Mouse (Mus musculus): ENCODE measurements at regions not wholly inside any gene's neighbourhood (a gene's known extent, or its start where the extent isn't known, plus 50 kb on each side); places are given as distances from the start of the nearest gene placed in this dataset.

DNA sequence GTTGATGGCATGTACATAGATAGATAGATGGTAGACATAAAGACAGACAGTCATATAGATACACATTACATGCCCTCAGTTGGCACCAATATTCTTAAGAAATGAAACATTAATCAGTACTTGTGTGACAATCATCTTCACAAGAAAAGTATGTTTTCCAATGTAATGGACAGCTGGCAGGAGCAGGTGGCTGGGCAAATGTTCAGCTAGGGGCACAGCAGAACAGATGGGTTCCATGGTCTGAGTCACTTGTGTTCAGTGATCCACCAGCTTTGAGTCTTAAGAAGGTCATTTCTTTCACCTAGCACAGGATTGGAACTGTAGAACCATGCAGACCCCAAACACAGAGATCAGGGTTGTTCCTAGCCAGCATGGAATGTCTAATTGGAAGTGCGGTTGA lies 2631.2 kb upstream of the 5930422O12Rik start:
- DNase-seq (ENCODE audit: low read depth, low spot score) = no peak

DNA sequence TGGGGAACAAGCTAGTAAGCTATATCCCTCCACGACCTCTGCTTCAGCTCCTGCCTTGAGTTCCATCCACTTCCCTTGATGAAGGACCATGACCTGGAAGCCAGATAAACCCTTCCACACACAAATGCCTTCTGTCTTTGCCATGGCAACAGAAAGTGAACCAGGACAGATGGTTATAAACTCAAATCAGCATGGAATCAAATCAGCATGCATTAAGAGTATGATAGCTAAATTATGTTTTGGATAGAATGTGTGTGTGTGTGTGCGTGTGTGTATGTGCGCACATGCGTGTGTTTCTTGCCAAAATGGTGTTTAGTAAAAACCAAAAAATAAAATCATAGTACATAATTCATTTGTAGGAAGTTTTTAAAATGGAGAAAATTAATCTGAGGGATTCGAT lies 2611.5 kb upstream of the 5930422O12Rik start:
- no peak for DNase-seq (ENCODE audit: low read depth, low spot score)

- DNase-seq (ENCODE audit: low read depth, low spot score) = no peak
Measured at GRCm38 (mm10) chr8:30822835-30823587, 2605.5 kb upstream of the 5930422O12Rik start.

DNA sequence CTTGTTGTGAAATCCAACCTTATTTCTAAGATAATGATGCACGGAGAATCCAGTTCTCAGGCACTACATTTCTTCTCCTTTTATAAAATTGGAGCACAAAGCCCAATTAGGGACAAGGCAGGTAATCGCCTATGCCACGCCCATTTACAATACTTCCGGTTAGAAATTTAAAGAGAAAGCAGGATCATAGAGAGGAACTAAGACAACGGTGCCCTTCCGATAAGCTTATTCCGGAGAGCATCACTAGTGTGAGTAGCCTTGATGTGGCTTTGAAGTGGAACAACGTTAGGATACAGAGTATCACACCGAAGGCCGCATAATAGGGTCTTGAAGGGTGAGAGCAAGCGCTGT lies 2604.9 kb upstream of the 5930422O12Rik start:
- no peak for DNase-seq (ENCODE audit: low read depth, low spot score)

DNA sequence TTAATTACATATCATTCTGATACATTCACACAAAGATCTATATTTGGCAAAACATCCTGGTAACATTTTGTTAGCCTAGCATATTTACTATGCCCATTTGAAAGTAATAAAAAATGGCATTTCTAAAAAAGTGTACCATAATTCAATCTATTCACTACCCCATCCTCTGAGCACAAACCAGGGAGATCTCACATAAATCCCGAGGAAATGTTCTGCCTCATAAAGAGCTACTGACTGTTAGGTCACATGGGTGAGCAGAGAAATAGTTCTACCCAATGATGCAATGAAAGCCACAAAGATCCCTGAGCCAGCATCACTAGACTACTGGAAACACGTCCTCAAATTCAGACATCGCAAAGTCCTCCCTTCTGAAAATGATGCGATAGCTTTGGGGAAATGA lies 2602.5 kb upstream of the 5930422O12Rik start:
- no peak for DNase-seq (ENCODE audit: low read depth, low spot score)

GRCm38 (mm10) chr8:30838056-30838455 lies 2590.5 kb upstream of the 5930422O12Rik start:
- no peak for DNase-seq (ENCODE audit: low read depth, low spot score)

DNA sequence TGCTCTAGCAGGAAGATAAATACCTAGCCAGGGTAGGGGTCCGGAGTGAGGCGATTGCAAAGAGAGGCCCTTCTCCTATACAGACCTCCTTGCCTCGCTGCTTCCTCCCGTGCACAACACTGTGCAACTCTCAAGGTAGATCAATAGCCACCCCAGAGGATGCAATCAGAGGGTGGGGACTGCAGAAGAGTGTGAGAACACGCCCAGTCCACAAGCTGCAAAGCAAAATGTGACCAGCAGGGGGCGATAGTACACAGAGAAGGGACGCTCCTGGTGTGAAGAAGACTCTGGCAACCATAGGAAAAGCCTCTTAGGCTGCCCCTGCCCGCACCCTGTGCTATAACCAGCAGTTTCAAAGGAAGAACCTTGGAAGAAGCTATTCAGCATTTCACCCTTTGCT lies 2588.4 kb upstream of the 5930422O12Rik start:
- DNase-seq (ENCODE audit: low read depth, low spot score) = peak; percentile 59

- no peak for DNase-seq (ENCODE audit: low read depth, low spot score)
Measured at GRCm38 (mm10) chr8:30863017-30863416, 2565.5 kb upstream of the 5930422O12Rik start.

DNA sequence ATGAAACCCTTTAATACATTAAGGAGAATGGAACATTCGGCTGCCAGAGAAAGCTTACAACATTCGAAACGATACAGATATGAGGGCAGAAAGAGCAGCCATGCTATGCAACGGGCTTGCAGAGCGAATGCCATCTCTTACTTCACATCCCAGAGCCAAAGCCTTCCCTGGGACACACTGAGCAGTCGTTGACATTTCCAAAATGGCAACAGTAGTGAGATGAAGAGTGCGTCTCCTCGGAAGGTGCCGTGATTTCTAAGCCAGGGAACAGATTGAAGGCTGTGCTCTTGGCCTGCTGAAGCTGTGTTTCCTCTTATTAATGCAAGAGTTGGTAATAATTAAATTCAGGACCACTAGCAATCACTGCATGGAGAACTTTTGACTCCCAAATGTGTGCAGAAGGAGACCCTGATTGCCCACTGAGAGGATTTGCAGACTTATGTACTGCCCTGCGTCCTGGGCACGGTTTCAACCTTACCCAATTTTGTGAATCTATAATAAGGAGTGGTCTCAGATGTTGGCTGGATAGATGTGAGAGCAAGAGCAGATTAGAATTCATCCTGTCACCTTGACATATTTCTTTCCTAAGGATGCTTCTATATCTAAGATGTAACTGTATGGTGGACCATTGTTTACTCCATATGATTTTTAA lies 2522.3 kb upstream of the 5930422O12Rik start:
- DNase-seq (ENCODE audit: low read depth, low spot score) = no peak

DNA sequence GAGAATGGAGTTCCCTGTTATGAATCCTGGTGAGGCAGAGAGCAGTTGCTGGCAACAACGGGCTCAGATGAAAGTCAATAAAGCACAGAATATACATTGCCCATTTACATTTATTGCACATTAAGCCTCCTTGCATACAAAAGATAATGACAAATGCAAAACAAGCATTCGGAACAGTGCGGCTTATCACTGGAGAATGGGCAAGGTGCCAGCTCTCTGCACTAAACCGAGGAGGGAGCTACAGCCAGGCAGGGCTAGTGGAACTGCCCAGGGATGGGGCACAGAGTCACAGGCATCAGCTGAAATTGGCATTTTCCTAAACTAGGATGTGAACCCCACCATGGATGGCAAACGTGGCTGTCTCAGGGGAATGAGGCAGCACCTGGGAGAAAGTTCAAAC lies 2514.8 kb upstream of the 5930422O12Rik start:
- DNase-seq (ENCODE audit: low read depth, low spot score) = no peak

DNA sequence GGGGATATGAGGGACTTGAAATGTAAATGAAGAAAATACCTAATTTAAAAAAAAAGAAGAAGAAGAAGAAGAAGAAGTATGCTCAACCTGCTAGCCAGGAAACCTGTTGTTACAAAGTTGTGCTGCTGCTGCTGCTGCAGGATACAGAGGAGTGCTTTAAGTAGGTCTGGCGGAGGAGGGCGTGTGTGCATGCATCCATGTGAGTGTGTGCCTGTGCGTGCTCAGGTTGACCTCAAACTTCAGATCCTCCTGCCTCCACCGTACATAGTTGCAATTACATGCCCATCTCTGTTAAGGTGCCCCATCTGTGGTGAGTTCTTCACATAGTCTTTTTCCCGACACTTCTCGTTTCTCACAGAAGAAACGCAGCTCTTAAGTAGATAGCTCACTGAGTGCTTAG lies 2513.4 kb upstream of the 5930422O12Rik start:
- DNase-seq (ENCODE audit: low read depth, low spot score) = no peak

GRCm38 (mm10) chr8:30915601-30916171 lies 2512.8 kb upstream of the 5930422O12Rik start:
- no peak for DNase-seq (ENCODE audit: low read depth, low spot score)

GRCm38 (mm10) chr8:30916184-30916751 lies 2512.2 kb upstream of the 5930422O12Rik start:
- no peak for DNase-seq (ENCODE audit: low read depth, low spot score)

DNA sequence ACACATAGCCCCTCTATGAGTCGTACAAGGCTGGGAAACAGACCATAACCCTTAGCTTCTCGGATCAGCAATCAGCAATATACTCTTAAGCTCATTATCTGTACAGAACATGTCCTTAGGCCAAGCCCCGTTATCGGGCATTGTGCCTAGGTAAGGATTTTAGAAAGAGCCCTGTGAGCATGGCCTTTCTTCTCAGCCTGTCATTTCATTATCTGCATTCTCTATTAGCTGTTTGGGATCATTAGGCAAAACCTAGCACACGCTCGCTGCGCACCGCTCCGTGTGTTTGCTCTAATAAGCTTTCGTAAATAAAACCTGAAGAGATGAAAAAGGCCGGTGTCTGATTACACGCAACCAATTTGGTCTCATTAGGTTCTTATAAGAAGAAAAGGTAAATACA lies 2507.1 kb upstream of the 5930422O12Rik start:
- no peak for DNase-seq (ENCODE audit: low read depth, low spot score)

GRCm38 (mm10) chr8:30923301-30924159 lies 2505.0 kb upstream of the 5930422O12Rik start:
- DNase-seq (ENCODE audit: low read depth, low spot score) = peak; percentile 54

GRCm38 (mm10) chr8:30924160-30924534 lies 2504.4 kb upstream of the 5930422O12Rik start:
- no peak for DNase-seq (ENCODE audit: low read depth, low spot score)

DNA sequence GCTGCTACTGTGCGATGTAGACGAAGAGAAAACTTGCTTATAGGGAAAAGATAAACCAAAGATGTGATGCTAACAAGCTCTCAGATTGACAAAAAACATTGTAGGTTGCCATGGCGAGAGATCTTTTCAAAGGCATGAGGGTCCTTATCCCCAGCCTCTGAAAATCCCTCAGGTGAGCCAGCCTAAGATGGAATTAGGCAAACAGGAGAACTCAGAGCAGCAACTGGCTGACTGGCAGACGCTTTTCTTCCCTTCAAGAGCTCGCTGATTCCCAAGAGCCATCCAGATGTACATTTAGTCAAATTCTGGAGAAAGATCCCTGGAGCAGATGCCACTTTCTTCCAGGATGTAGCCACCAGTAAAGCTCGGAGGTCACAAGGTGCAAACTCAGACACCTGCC lies 2503.9 kb upstream of the 5930422O12Rik start:
- DNase-seq (ENCODE audit: low read depth, low spot score) = no peak

DNA sequence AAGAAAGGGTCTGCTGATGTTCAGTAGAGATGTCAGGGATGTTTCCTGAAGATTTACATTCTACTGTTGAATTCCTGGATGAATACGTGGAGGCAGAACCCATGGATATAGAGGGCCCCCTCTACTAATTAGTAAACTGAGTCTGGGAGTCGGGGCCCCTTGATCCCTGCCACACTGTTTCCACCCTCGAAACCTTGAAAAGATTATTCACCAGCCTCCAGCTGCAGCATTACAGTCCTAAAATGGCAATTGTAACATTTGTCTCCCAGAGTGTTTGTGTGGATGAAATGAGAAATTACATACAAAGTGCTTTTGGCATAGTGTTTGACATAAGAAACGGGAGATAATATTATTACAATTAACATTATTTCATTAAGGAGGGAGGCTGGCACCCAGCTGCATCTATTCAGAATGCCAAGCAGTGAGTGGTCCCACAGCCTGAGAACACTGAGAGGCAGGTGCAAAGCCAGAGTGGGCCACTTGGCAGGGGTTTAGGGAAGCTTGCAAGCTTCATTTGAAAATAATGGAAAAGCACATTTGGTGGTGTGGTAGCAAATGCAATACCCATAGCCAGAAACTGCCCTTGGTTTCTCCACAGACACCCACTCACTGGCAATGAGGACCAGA lies 2490.9 kb upstream of the 5930422O12Rik start:
- no peak for DNase-seq (ENCODE audit: low read depth, low spot score)

GRCm38 (mm10) chr8:30940901-30941300 lies 2487.6 kb upstream of the 5930422O12Rik start:
- DNase-seq (ENCODE audit: low read depth, low spot score) = no peak

GRCm38 (mm10) chr8:30941511-30942175 lies 2486.9 kb upstream of the 5930422O12Rik start:
- DNase-seq (ENCODE audit: low read depth, low spot score) = no peak
